Comparison of ENCODE assay signal across 13 mouse cellular contexts in genomic region chr11:5336269-5336668, GRCm38 (mm10).
"Had no signal": no experiment of that assay in that cellular context is flagged by ENCODE, and none has a peak within 500 bp of the region (broad histone marks: within the 10 kb centered on the region; RNA-seq: fewer than 3 reads in every experiment).

No protein-coding gene starts in this region.

- ATAC-seq: midbrain, embryonic 15.5 days had no signal

- H3K4me3 ChIP-seq: midbrain, embryonic 10.5 days; midbrain, embryonic 12.5 days; midbrain, embryonic 15.5 days; neural tube, embryonic 12.5 days; stomach, embryonic 15.5 days had no signal

- H3K9me3 ChIP-seq: midbrain, embryonic 10.5 days; midbrain, embryonic 12.5 days; midbrain, embryonic 15.5 days; neural tube, embryonic 12.5 days; stomach, embryonic 15.5 days had no signal

- H3K27me3 ChIP-seq: midbrain, embryonic 12.5 days; midbrain, embryonic 15.5 days; neural tube, embryonic 12.5 days; stomach, embryonic 15.5 days had no signal

- H3K4me2 ChIP-seq: lung, embryonic 14.5 days; midbrain, embryonic 12.5 days; midbrain, embryonic 15.5 days; neural tube, embryonic 12.5 days; stomach, embryonic 15.5 days had no signal

- H3K36me3 ChIP-seq: midbrain, embryonic 15.5 days; neural tube, embryonic 12.5 days; stomach, embryonic 15.5 days had no signal

- DNase-seq: lung, adult 18-20 months; lung, embryonic 14.5 days; lung, postnatal 10 days; lung, postnatal 4 days; thymus, adult 2 months; thymus, postnatal 25 days; thymus, postnatal 4 days had no signal

- H3K27ac ChIP-seq: midbrain, embryonic 10.5 days; midbrain, embryonic 12.5 days; midbrain, embryonic 15.5 days; neural tube, embryonic 12.5 days; stomach, embryonic 15.5 days; stomach, postnatal 0 days had no signal

- H3K4me1 ChIP-seq: midbrain, embryonic 10.5 days; midbrain, embryonic 12.5 days; midbrain, embryonic 15.5 days; neural tube, embryonic 12.5 days; stomach, embryonic 15.5 days had no signal

- H3K9ac ChIP-seq: lung, embryonic 14.5 days; midbrain, embryonic 12.5 days; midbrain, embryonic 15.5 days; neural tube, embryonic 12.5 days; stomach, embryonic 15.5 days had no signal
